Mouse (Mus musculus) natural killer cell, adult 2 months (primary cell): ENCODE results near the gene Dmpk.
A peak's percentile ranks its signal among the peaks of the same experiment; 100 is the strongest.
"Not testable (repeated sequence)": the region's sequence is repeated elsewhere in the genome, so short reads cannot be mapped to it uniquely, and the experiment has no call there.

Experiments used
- DNase-seq, 2 experiments: peaks; one replicate each; pipeline ENCODE4 v3.0.0; 2022; ENCODE audit warnings: low spot score in 2 of 2

Gene Dmpk

GRCm38 (mm10) chr7:19083701-19084100 is at the start of gene Dmpk:
Gene Dmpk, plus strand, starts transcription at chr7:19083849.
- no peak for DNase-seq

- no peak for DNase-seq
Measured at GRCm38 (mm10) chr7:19044616-19045015, 39.0 kb upstream of the Dmpk start.

DNA sequence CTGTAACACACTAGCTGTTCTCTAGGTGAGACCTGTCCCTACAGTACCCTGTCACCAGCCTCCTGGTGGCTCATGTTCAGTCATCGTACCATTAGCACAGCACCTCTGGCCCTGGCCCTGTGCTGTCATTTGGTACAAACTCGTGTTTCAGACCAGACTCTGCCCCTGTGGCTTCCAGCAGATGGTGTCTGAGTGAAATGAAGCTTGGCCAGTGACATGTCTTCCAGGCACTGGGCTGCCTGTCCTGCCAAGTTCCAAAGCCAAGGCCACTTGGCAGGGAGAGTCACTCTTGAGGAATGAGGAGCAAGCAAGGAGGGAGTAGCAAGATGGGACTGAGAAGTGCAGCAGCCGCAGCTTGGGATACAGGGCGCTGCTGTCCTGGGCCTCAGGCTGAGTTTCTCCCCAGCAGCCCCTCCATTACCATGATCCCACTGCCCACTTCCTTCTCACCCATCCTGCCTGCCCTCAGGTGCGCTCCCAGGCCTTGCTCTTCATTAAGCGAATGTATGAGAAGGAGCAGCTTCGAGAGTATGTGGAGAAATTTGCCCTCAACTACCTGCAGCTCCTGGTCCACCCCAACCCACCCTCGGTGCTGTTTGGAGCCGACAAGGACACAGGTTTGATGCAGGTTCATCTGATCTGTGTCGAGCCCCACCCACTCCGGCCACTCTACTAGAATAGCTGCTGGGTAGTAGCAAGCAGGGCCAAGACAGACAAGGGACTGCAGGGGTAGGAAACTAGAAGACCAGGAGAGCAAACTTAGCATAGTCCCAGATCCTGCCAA is 37.2 kb upstream of the Dmpk start:
- DNase-seq, result no peak

DNA sequence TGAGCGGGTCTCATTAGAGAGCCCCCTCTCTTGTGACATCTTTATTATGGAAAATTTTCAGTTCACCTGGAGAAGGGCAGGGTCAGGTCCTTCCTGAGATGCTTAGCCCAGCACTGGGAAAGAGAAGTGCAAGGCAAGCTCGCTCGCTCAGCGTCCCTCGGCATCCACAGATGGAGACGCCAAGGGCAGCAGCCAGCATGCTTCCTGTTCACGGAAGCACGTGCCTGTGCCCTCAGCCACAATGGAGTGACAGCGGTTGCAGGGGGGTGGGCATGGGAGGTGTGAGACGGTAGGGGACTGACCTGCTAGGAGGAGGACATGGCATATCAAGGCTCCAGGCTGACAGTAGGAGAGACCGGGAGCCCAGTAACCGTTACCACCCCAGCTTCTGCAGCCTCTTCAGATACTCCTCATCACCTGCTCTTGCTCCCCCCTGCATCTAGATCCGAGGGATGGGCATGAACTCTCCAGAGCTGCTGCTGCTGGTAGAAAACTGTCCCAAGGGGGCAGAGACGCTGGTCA is 35.6 kb upstream of the Dmpk start:
- DNase-seq, result no peak

DNA sequence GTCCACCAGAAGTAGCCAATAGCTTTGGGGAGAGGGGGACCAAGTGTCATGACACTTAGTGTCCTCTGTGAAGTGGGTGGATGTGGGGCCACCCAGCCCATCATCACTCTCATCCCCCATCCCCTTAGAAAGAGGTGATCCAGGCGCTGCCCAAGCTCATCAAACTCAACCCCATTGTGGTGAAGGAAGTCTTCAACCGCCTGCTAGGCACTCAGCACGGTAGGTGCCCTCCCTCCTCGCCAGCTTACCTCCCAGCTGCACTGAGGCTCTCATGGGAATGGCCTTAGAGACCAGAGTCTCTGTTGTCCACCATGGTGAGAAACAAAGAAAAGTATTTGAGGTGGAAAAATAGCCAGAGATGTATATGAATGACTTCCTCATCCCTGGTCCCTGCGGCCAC is 34.4 kb upstream of the Dmpk start:
- no peak for DNase-seq

DNA sequence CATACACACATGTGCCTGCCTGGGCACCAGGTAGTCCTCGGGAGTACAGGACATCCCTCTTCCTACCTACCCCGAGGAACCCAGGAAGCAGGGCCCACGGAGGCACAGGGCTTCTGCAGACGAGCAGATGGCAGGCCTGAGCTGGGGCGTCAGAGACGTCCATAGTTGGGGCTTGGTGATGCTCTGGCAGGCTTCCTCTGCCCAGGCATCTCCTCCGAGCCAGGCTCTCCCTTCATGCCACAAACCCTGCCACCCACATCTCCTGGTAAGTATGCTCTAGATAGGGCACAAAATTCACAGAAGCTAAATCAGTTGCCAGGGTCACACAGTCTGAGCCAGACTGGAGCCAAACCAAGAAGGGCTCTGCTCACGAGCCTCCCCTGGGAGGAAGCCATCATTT is 33.5 kb upstream of the Dmpk start:
- DNase-seq, result no peak

GRCm38 (mm10) chr7:19051161-19051560 is 32.5 kb upstream of the Dmpk start:
- DNase-seq, result no peak

DNA sequence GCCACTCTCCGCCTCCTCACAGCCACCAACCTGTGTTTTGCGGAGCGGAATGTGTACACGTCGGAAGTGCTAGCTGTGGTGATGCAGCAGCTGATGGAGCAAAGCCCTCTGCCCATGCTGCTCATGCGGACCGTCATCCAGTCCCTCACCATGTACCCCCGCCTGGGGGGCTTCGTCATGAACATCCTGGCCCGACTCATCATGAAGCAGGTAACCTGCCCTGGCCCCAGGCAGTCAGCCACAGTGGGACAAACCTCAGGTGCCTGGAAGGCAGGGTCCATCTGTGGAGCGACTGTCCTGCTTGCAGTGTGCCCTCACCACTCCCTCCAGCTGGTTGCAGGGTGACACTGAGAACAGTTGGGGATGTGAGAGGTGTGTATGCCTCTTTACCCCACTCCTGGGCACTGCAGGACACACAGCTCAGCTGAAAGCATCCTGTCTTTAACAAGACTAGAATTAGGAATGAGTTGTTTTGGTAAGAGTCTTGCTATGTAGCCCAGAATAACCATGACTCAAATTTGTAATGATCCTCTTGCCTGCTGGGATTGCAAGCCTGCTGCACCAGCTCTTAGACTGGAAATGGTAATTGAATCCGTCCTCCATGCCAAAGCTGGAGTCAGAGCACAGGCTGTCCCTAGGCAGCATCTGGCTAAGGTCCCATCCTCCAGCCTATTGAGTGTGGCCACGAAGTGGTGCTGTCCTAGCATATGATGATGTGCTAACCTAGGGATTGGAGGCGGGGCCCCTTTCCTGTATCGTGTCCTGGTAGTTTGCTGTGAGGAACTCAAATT is 31.1 kb upstream of the Dmpk start:
- DNase-seq, result no peak

DNA sequence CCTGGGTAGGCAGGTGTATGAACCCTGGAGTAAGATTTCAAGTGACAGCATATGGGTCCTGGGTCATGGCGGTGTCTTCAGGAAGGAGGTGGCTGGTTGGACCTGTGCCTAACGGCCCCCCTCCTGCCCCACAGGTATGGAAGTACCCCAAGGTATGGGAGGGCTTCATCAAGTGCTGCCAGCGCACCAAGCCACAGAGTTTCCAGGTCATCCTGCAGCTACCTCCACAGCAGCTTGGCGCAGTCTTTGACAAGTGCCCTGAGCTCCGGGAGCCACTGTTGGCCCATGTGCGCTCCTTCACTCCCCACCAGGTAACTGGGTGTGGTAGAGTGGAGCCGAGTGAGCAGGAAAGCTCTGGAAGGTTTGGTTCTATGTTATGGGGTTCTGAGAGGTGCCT is 30.5 kb upstream of the Dmpk start:
- no peak for DNase-seq

DNA sequence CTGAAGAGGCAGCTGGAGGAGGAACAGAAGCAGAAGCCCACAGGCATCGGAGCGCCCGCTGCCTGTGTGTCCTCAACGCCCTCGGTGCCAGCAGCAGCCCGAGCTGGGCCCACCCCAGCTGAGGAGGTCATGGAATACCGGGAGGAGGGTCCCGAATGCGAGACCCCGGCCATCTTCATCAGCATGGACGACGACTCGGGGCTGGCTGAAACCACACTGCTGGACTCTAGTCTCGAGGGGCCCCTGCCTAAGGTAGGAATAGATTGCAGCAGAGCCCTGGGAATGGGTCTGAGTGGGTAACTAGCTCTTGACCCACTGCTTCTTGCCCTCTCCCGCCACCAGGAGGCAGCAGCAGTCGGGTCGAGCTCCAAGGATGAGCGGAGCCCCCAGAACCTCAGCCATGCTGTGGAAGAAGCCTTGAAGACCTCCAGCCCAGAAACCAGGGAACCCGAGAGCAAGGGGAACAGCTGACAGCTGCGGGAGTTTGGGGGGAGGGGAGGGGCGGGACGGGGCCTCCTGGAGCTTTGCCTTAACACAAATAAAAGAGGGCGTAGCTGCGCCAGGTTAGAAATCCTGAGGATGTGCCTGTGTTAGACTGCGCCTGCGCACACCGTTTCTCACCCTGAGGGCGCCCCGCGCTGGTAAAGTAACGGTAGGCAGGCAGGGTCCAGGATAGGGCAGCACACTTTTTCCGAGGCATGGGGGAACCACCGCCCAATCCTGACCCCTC is 29.4 kb upstream of the Dmpk start, which contains the start of gene Rsph6a:
Gene Rsph6a (plus strand): TSS at position 644 of the 730 bp plus-strand sequence.
- no peak for DNase-seq

DNA sequence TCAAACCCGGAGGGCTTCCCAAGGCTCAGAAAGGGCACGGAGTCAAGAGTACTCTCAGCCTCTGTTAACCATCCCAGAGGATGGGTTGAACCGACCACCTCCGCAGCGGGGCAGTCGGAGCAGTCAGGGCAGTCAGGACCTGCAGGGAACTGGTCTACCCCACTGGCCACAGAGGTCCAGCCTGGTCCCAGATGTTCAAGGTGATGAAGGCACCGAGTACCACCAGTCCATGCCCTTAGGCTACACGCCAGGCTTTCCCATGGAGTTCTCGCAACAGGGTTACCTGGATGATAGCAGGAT is 28.9 kb upstream of the Dmpk start:
- DNase-seq, result no peak

- no peak for DNase-seq
Measured at GRCm38 (mm10) chr7:19055108-19055507, 28.5 kb upstream of the Dmpk start.

DNA sequence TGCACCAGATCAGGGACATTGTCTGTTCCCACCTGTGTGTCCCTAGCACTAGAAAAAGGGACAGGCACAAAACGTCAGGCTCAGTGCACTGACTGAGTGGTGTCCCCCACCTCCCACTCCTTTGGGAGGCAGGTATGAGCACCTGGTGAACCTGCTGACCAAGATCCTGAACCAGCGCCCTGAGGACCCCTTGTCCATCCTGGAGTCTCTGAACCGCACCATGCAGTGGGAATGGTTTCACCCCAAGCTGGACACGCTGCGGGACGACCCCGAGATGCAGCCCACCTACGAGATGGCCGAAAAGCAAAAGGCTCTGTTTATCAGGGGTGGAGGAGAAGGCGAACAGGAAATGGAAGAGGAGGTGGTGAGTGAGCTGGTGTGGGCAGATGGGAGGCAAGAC is 26.2 kb upstream of the Dmpk start:
- DNase-seq, result no peak

GRCm38 (mm10) chr7:19065896-19066295 is 17.8 kb upstream of the Dmpk start:
- no peak for DNase-seq

GRCm38 (mm10) chr7:19067063-19067462 is 16.6 kb upstream of the Dmpk start:
- no peak for DNase-seq

- DNase-seq, result no peak
Measured at GRCm38 (mm10) chr7:19067935-19068334, 15.7 kb upstream of the Dmpk start.

- peak; percentile 66 to 79 for DNase-seq
Measured at GRCm38 (mm10) chr7:19068707-19069106, 14.9 kb upstream of the Dmpk start.

DNA sequence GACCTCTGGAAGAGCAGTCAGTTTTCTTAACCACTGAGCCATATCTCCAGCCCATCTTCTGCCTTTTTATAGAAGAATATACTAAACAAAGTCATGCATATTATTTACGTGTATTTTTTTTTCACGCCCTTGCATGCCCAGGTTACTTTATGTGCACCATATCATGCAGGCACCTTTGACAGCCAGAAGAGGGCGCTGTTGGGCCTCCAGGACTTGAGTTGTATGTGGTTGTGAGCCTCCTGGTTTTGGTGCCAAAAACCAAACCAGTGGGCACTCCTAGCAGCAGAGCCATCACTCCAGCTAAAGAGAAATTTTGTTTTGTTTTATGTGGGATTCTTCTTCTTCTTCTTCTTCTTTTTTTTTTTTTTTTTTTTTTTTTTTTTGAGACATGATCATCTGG is 14.1 kb upstream of the Dmpk start:
- DNase-seq, result peak in 1 of 2 experiments; percentile 57

GRCm38 (mm10) chr7:19071024-19071423 is 12.6 kb upstream of the Dmpk start:
- not testable (repeated sequence) for DNase-seq

GRCm38 (mm10) chr7:19073504-19073903 is 10.1 kb upstream of the Dmpk start:
- peak in 1 of 2 experiments; percentile 40 for DNase-seq

DNA sequence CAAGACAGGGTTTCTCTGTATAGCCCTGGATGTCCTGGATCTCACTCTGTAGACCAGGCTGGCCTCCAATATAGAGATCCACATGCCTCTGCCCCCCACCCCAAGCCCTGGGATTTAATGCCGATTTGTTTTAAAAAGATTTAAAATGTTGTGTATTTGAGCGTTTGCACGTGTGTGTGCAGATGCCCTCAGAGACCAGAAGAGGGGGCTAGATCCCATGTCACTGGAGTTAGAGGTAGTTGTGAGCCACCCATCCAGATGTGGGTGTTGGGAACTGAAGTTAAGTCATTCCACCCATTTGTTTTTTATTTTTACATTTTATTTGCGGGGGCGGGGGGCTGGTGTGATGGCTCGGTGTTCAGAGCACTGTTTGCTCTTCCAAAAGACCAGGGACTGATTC is 9.2 kb upstream of the Dmpk start:
- no peak for DNase-seq

GRCm38 (mm10) chr7:19075231-19075630 is 8.4 kb upstream of the Dmpk start:
- DNase-seq, result no peak
